Mouse (Mus musculus) cerebellum, adult 8-10 months (tissue): ENCODE results near the gene Gm20388.

ENCODE experiments used
- DNase-seq: peaks from one replicate; pipeline ENCODE4 v3.0.0; 2022

The Gm20388 gene

GRCm38 (mm10) chr8:123865786-123866185 lies 3955.1 kb downstream of the Gm20388 start:
- DNase-seq = no peak

GRCm38 (mm10) chr8:123866971-123867370 lies 3956.3 kb downstream of the Gm20388 start:
- no peak for DNase-seq

- no peak for DNase-seq
These were observed 3961.4 kb downstream of the Gm20388 start for GRCm38 (mm10) chr8:123872048-123872447.

- no peak for DNase-seq
These were observed 3962.7 kb downstream of the Gm20388 start for GRCm38 (mm10) chr8:123873364-123873763.

GRCm38 (mm10) chr8:123874324-123874723 lies 3963.7 kb downstream of the Gm20388 start:
- no peak for DNase-seq

GRCm38 (mm10) chr8:123877865-123878264 lies 3967.2 kb downstream of the Gm20388 start:
- DNase-seq = no peak

- no peak for DNase-seq
These were observed 3969.6 kb downstream of the Gm20388 start for GRCm38 (mm10) chr8:123880271-123880670.

- no peak for DNase-seq
These were observed 3970.2 kb downstream of the Gm20388 start for GRCm38 (mm10) chr8:123880821-123881350.

GRCm38 (mm10) chr8:123882412-123882811 lies 3971.8 kb downstream of the Gm20388 start:
- DNase-seq = no peak

- DNase-seq = no peak
These were observed 3972.5 kb downstream of the Gm20388 start for GRCm38 (mm10) chr8:123883094-123883493.

GRCm38 (mm10) chr8:123884721-123885565 lies 3974.3 kb downstream of the Gm20388 start:
- DNase-seq = no peak

- DNase-seq = no peak
These were observed 3976.5 kb downstream of the Gm20388 start for GRCm38 (mm10) chr8:123887163-123887562.

- no peak for DNase-seq
These were observed 3977.3 kb downstream of the Gm20388 start for GRCm38 (mm10) chr8:123887956-123888355.

GRCm38 (mm10) chr8:123889797-123890196 lies 3979.2 kb downstream of the Gm20388 start:
- no peak for DNase-seq

GRCm38 (mm10) chr8:123891271-123891670 lies 3980.6 kb downstream of the Gm20388 start:
- peak; percentile 74 for DNase-seq

GRCm38 (mm10) chr8:123891883-123892585 lies 3981.4 kb downstream of the Gm20388 start:
- peak; percentile 88 for DNase-seq

GRCm38 (mm10) chr8:123892586-123893155 lies 3982.0 kb downstream of the Gm20388 start:
- DNase-seq = no peak

GRCm38 (mm10) chr8:123893413-123893812 lies 3982.8 kb downstream of the Gm20388 start:
- no peak for DNase-seq

GRCm38 (mm10) chr8:123894502-123895097 lies 3984.0 kb downstream of the Gm20388 start, which contains the start of gene Acta1:
Acta1 (minus strand) TSS chr8:123894751.
- DNase-seq = no peak

- DNase-seq = no peak
These were observed 3984.6 kb downstream of the Gm20388 start for GRCm38 (mm10) chr8:123895230-123895629.

GRCm38 (mm10) chr8:123895680-123896365 lies 3985.2 kb downstream of the Gm20388 start:
- DNase-seq = no peak

GRCm38 (mm10) chr8:123896366-123896761 lies 3985.7 kb downstream of the Gm20388 start:
- no peak for DNase-seq
